Mouse (Mus musculus) gastrocnemius, postnatal 25 days (tissue): Measurements from ENCODE around the gene Rpl13. TPM values are rescaled to one million over a fixed set of nuclear protein-coding genes. Genes with fewer than 3 reads are reported as not detected.

Experiments used
- DNase-seq: peaks from one replicate; pipeline ENCODE4 v3.0.0; 2022
- microRNA-seq, 2 experiments: library from miRNA; unstranded; fragments of <30 nt; microRNA quantifications; one replicate each; pipeline ENCODE4 v1.2.0; 2021; ENCODE audit warnings: borderline replicate concordance in 2 of 2
- total RNA-seq, 2 experiments: library from RNA; stranded (reverse); gene quantifications; 1 replicate in 1 of 2; 2 replicates in 1 of 2; pipeline ENCODE4 v1.2.3; 2021

The Rpl13 gene
- total RNA-seq, 2 experiments from 2014 or later: 366 to 379 TPM

DNA sequence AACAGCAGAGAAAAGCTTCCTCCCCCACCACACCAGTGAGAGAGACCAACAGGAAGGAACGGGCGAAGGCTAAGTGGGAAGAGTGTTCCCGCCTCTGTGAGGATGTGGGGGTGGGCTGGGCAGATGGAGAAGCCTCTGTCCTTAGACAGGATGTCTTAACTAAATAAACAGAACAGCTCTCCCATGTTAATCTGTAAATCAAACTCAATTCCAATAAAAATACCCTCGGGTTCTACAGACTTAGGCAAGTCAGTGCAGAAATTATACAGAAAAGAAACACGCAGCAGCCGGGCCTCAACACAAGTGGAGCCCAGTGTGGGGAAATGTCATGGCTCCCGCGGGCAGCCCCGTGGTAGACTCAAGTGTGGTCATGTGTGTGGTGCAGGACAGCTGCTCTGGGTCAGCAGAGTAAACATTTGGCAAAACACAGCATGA lies 48.6 kb downstream of the Rpl13 start:
- no peak for DNase-seq

Small RNAs within 50 kb of the gene (microRNA-seq; reads per million reads assigned to microRNA genes)
- gene Mir7079 (0 reads per million in 2 experiments), gene Mir7080 (0 reads per million in 2 experiments)

Other genes starting within 250 kb of the Rpl13 start
- gene Ankrd11, start 60.1 kb upstream of the Rpl13 start, total RNA-seq: 10 to 100 TPM; 43.5 to 51.1 TPM
- 10 to 100 TPM; 60.5 to 66.3 TPM for gene Spg7, start 39.4 kb upstream of the Rpl13 start, total RNA-seq
- gene Cpne7, start 15.0 kb downstream of the Rpl13 start, total RNA-seq: under 1 TPM in 1 of 2 experiments, not detected in 1; 0.13 TPM
- gene Sult5a1, start 56.0 kb downstream of the Rpl13 start, total RNA-seq: 1 to 10 TPM; 1.4 to 1.8 TPM
- 10 to 100 TPM; 11.0 to 16.1 TPM for gene Dpep1, start 83.9 kb downstream of the Rpl13 start, total RNA-seq
- gene Chmp1a, start 110.4 kb downstream of the Rpl13 start, total RNA-seq: 10 to 100 TPM; 36.7 to 52.8 TPM
- gene Spata33, start 110.5 kb downstream of the Rpl13 start, total RNA-seq: 1 to 10 TPM in 1 of 2 experiments, under 1 TPM in 1; 0.91 to 1.2 TPM
- 10 to 100 TPM; 10.1 to 12.0 TPM for gene Cdk10, start 122.5 kb downstream of the Rpl13 start, total RNA-seq
- 1 to 10 TPM; 1.4 to 1.5 TPM for gene Spata2l, start 133.9 kb downstream of the Rpl13 start, total RNA-seq
- 1 to 10 TPM; 5.2 to 6.5 TPM for gene Zfp276, start 151.8 kb downstream of the Rpl13 start, total RNA-seq
- gene Vps9d1, start 152.0 kb downstream of the Rpl13 start, total RNA-seq: 10 to 100 TPM; 12.2 to 13.7 TPM
- gene Fanca, start 216.2 kb downstream of the Rpl13 start, total RNA-seq: 1 to 10 TPM in 1 of 2 experiments, under 1 TPM in 1; 0.51 to 1.3 TPM
- under 1 TPM; 0.19 to 0.49 TPM for gene Spire2, start 230.4 kb downstream of the Rpl13 start, total RNA-seq